Mouse (Mus musculus) cerebellum, adult 18-20 months (tissue): ENCODE data around the gene Sdk1.

Experiments used
- DNase-seq, 2 experiments: peaks; one replicate each; pipeline ENCODE4 v3.0.0; 2021

Gene Sdk1

GRCm38 (mm10) chr5:142150756-142151155 lies 909.5 kb downstream of the Sdk1 start:
- no peak for DNase-seq

- DNase-seq, result no peak
Observed at GRCm38 (mm10) chr5:142156868-142157852, 915.9 kb downstream of the Sdk1 start.

GRCm38 (mm10) chr5:142163483-142163882 lies 922.2 kb downstream of the Sdk1 start:
- DNase-seq, result no peak

GRCm38 (mm10) chr5:142173636-142174035 lies 932.3 kb downstream of the Sdk1 start:
- peak; percentile 89 to 90 for DNase-seq

- no peak for DNase-seq
Observed at GRCm38 (mm10) chr5:142178164-142178563, 936.9 kb downstream of the Sdk1 start.

GRCm38 (mm10) chr5:142179304-142179703 lies 938.0 kb downstream of the Sdk1 start:
- no peak for DNase-seq

GRCm38 (mm10) chr5:142181862-142182261 lies 940.6 kb downstream of the Sdk1 start:
- no peak for DNase-seq

- no peak for DNase-seq
Observed at GRCm38 (mm10) chr5:142188765-142189164, 947.5 kb downstream of the Sdk1 start.

- no peak for DNase-seq
Observed at GRCm38 (mm10) chr5:142209911-142210310, 968.6 kb downstream of the Sdk1 start.

GRCm38 (mm10) chr5:142212252-142212651 lies 971.0 kb downstream of the Sdk1 start:
- DNase-seq, result no peak

- DNase-seq, result peak; percentile 9
Observed at GRCm38 (mm10) chr5:142215981-142216380, 974.7 kb downstream of the Sdk1 start.

- DNase-seq, result peak in 1 of 2 experiments; percentile 16
Observed at GRCm38 (mm10) chr5:142220851-142221503, 979.7 kb downstream of the Sdk1 start.

- no peak for DNase-seq
Observed at GRCm38 (mm10) chr5:142228957-142229810, 987.9 kb downstream of the Sdk1 start.

GRCm38 (mm10) chr5:142229811-142230205 lies 988.5 kb downstream of the Sdk1 start:
- no peak for DNase-seq

GRCm38 (mm10) chr5:142240288-142240687 lies 999.0 kb downstream of the Sdk1 start:
- DNase-seq, result no peak

- DNase-seq, result no peak
Observed at GRCm38 (mm10) chr5:142242597-142242996, 1001.3 kb downstream of the Sdk1 start.

GRCm38 (mm10) chr5:142243069-142243468 lies 1001.8 kb downstream of the Sdk1 start:
- no peak for DNase-seq

- no peak for DNase-seq
Observed at GRCm38 (mm10) chr5:142256231-142256630, 1014.9 kb downstream of the Sdk1 start.

- DNase-seq, result peak; percentile 18 to 28
Observed at GRCm38 (mm10) chr5:142258716-142259115, 1017.4 kb downstream of the Sdk1 start.

GRCm38 (mm10) chr5:142262060-142262459 lies 1020.8 kb downstream of the Sdk1 start:
- no peak for DNase-seq
